Mouse (Mus musculus): ENCODE data around the gene Gm765.

DNA sequence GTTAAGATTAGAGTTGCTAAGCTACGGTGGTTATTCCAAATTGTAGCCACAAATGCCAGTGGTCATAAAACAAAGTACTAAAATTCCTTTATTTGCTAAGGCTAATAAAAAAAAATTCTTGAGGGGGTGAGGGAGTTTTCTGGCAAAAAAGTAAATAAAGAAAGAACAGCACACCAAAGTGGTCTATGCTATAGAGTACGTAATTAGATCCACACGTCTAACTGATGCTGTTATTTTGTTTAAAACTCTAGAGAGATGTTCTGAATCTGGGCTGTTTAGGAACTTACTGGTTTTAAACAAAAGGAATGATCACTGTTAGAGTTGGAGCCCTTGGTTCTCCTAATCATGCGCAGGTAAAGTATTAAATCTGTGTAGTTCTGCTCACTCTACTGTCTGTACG, 50.5 kb downstream of the Gm765 start:
- TF ChIP-seq CTCF (conservative IDR thresholded peaks at IDR 0.05; ENCODE audit: low read length) (no peak), NANOG (IDR thresholded peaks at IDR 0.05; ENCODE audit: borderline replicate concordance, low read length) (no peak)
